Mouse (Mus musculus): ENCODE data around the gene Olfr1134.

- TF ChIP-seq POLR2A (IDR thresholded peaks at IDR 0.05; ENCODE audit: low read depth, low read length) (no peak), CTCF (conservative IDR thresholded peaks at IDR 0.05 in 1 of 2, IDR thresholded peaks at IDR 0.05 in 1 of 2; ENCODE audit: low read depth in 2 of 2, low read length in 2 of 2) (no peak), TBP (conservative IDR thresholded peaks at IDR 0.05; ENCODE audit: low read depth, low read length) (no peak), CHD1 (IDR thresholded peaks at IDR 0.05; ENCODE audit: low read depth, low read length) (no peak), NRF1 (IDR thresholded peaks at IDR 0.05; ENCODE audit: low read depth, low read length) (no peak), HCFC1 (IDR thresholded peaks at IDR 0.05; ENCODE audit: low read depth, low read length) (no peak), TCF12 (IDR thresholded peaks at IDR 0.05; ENCODE audit: low read depth, low read length) (no peak), CHD2 (IDR thresholded peaks at IDR 0.05; ENCODE audit: low read length) (no peak), MAX (IDR thresholded peaks at IDR 0.05; ENCODE audit: low read length) (no peak), ZNF384 (IDR thresholded peaks at IDR 0.05; ENCODE audit: low read depth, low read length) (no peak), JUND (conservative IDR thresholded peaks at IDR 0.05; ENCODE audit: low read depth, low read length) (no peak), USF1 (IDR thresholded peaks at IDR 0.05; ENCODE audit: low read depth, low read length) (no peak)
These were observed 20.8 kb downstream of the Olfr1134 start, which contains the start of gene Olfr1132 for GRCm38 (mm10) chr2:87637435-87637834.
